Mouse (Mus musculus): ENCODE data around the gene Calm4.
"Not testable (repeated sequence)": the region's sequence is repeated elsewhere in the genome, so short reads cannot be mapped to it uniquely, and the experiment has no call there.

Calm4 gene

GRCm38 (mm10) chr13:3837312-3837807 lies at the start of gene Calm4:
TSS of gene Calm4 (plus strand) at chr13:3837757.
- DNase-seq (ENCODE audit: low spot score), result not testable (repeated sequence)

DNA sequence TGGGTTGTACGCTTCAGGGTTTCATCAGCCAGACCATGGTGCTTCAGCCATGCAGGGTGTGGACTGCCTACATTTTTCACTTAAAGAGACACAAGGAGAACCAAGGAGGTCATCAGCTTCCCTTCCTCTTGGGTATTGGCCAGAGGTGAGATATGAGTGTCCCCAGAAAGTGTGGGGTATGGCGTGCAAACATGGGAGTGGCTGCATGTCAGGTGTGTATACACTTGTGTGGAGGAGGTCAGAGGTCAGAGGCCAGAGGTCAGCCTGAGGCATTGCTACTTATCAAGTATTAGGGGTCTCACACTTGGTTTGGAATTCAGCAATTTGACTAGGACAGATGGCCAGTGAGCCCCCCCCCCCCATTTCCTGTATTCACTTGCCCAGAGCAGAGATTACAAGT lies 49.0 kb upstream of the Calm4 start:
- DNase-seq (ENCODE audit: low spot score), result no peak

GRCm38 (mm10) chr13:3789531-3789930 lies 48.0 kb upstream of the Calm4 start:
- DNase-seq (ENCODE audit: low spot score), result no peak

DNA sequence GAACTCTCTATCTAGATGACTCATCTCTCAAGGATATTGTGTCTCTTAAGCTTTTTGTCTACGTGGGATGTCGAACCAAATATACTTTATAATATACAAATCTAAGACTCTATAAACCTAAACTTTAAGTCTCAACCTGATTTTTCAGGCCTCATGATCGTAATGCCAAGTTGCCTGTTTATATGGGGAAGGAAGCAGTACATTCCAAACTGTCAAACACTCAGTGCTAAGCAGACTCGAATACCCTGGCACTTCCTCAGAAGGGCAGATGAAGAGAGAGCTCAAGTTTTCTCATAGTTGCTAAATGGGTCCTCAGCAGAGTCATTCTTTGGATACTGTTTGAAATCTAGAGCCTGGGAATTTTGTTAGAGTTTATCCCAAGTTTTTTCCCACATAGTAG lies 40.9 kb upstream of the Calm4 start:
- DNase-seq (ENCODE audit: low spot score), result no peak

- DNase-seq (ENCODE audit: low spot score), result no peak
These were observed 38.8 kb upstream of the Calm4 start for GRCm38 (mm10) chr13:3798751-3799150.

GRCm38 (mm10) chr13:3799386-3799785 lies 38.2 kb upstream of the Calm4 start:
- no peak for DNase-seq (ENCODE audit: low spot score)

GRCm38 (mm10) chr13:3804186-3804585 lies 33.4 kb upstream of the Calm4 start, which contains the start of gene Calml3:
TSS of gene Calml3 (minus strand) at chr13:3804316.
- no peak for DNase-seq (ENCODE audit: low spot score)

GRCm38 (mm10) chr13:3805132-3805531 lies 32.4 kb upstream of the Calm4 start:
- no peak for DNase-seq (ENCODE audit: low spot score)

GRCm38 (mm10) chr13:3805638-3806037 lies 31.9 kb upstream of the Calm4 start:
- no peak for DNase-seq (ENCODE audit: low spot score)

DNA sequence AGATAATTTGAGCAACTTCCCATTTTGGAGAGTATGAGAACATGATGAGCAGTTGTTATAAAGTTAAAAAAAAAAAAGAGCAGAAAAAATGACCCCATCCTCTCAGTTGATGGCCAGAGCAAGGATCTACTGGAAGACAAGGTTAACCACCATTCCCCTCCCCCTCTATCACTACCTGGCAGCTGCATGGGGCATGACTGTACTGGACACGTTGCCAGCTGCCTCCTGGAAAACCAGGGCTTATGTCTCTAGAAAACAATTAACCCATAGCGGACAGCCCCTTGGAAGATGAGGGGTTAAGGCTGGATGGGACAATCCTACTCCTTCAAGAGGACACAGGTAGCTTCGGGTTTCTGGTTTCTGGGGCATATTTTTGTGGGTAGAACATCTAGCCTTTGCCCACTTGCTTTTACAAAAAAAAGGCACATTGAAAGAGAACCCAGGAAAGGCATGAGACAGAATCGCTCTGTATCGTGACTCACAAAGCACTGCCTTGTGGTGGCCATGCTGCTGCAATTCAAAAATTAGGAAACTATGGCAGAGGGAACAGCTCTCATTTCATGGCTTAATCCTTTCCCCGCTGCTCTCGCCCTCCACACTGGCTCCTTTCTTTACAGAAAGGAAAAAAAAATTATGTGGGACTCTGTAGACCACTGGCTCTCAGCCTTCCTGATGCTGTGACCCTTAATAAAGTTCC lies 30.3 kb upstream of the Calm4 start:
- DNase-seq (ENCODE audit: low spot score), result no peak

GRCm38 (mm10) chr13:3818012-3818739 lies 19.4 kb upstream of the Calm4 start:
- no peak for DNase-seq (ENCODE audit: low spot score)

DNA sequence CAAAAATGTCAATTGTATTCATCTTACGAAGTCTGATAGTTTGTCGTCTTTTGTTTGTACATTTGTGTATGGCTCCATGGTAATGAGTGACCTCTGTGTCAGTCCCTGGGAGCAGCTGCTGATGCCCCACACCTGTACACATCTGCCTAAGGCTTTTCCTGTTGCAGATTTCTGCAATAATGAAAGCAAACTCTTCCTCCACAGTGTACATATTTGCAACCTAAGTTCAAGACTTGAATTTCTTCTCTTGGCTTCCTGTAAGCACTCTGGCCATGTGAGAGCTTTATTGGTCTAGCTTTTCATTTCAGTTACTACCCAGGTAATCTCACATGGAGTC lies 18.8 kb upstream of the Calm4 start:
- DNase-seq (ENCODE audit: low spot score), result no peak

DNA sequence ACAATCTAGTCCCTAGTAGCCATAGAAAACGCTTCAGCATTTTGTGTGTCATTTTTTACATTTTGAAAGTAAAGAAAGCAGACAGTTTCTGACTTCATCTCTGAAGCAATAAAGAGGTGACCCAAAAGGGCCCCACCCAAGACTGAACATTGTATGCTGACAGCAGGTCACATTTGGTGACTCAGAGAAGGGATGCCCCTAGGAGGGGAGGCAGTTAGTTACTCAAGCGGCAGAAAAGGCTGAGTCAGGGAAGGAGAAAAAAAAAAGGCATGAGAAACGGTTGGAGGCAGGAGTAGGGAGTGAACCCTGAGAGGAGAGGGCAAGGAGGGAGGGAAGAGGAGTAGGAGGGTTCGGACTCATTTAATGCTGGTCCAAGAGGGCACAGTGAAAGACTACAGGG lies 15.5 kb upstream of the Calm4 start:
- no peak for DNase-seq (ENCODE audit: low spot score)

DNA sequence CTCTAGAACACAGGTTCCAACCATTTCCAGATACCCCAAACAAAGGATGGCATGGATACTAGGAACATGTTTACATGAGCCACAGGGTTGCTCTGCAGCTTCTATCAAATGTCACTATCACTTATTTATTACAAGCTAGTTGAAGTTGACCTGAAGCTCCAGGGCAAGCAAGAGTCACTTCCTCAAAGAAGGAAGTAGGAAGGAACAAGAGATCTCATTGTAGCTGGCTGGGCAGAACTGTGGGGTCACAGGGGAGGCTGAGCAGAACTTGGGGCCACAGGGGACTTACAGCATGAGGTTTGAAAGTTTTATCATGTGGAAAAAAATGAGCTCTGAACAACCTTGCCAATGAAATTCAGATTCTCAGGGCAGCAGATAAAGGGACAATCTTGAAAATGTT lies 11.8 kb upstream of the Calm4 start:
- DNase-seq (ENCODE audit: low spot score), result no peak

DNA sequence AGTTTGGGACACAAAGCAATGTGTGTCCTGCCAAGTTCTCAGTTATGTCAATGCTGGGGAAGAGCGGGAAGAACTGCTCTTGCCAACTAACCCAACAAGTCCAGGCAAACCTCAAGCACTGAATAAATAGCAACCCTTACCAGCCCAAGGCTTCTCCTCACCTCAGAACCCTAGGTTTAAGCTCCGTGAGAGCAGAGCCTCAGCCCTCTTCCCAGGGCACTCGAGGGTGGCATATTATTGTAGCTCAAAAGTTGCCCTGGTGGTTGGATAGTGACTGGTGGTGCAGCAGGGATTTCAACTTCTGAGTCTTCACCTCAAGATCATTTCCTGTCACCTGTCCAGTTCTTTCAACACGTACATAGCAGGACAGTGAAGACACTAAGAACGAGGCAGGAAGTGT lies 6.0 kb upstream of the Calm4 start:
- DNase-seq (ENCODE audit: low spot score), result no peak

DNA sequence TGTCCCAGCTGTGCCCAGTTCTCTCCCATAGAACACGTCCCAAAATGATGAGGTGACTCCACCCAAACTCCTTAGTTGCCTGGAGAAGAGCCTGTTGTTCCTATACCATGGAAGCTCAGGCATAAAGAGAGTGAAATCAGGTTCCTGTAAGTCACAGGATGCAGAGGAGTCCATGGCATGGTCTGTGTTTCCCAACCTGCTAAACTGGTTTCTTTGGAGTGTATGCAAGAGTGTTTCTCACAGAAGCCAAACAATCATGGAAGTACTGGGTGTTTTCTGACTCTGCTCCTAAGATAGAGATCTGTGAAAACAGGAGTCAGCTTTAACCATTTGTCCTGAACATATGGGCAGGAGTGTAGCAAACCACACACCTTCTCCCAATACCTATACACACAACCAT lies 5.6 kb upstream of the Calm4 start:
- DNase-seq (ENCODE audit: low spot score), result no peak

DNA sequence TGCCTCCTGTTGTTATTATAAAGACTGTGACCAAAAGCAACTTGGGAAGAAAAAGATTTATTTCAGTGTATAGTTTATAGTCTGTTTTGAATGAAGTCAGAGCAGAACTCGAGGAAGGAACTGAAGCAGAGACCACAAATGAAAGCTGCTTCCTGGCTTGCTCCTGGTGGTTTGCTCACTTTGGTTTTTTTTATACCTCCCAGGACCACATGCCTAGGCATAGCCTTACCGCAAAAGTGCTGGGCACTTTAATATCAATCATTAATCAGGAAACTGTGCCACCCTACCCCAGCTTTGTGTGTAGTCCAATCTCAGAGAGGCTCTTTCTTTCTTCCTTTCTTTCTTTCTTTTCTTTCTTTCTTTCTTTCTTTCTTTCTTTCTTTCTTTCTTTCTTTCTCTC lies 5.1 kb upstream of the Calm4 start:
- no peak for DNase-seq (ENCODE audit: low spot score)

DNA sequence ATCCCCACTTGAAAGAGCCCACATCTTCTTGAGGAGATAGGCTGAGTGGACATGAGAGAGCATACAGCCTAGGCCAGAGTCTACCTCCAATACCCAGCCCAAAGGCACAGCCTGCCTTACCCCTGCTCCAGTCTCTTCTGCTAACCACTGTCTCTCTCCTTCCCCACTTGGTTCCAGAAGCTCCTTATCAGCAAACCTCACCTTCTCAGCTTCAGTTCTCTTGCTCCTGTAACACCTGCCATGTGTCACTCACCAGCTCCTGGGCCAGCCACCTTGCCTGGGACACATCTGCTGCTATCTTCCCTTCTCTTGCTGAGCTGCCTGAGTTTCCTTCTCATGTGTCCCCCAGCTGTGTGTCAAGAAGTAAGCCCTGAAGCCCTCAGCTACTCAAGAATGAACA lies 3.9 kb upstream of the Calm4 start:
- not testable (repeated sequence) for DNase-seq (ENCODE audit: low spot score)

DNA sequence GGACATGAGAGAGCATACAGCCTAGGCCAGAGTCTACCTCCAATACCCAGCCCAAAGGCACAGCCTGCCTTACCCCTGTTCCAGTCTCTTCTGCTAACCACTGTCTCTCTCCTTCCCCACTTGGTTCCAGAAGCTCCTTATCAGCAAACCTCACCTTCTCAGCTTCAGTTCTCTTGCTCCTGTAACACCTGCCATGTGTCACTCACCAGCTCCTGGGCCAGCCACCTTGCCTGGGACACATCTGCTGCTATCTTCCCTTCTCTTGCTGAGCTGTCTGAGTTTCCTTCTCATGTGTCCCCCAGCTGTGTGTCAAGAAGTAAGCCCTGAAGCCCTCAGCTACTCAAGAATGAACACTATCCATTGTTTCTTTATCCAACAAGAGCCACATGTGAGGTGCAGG lies 3.1 kb downstream of the Calm4 start:
- DNase-seq (ENCODE audit: low spot score), result not testable (repeated sequence)

- no peak for DNase-seq (ENCODE audit: low spot score)
These were observed 12.8 kb downstream of the Calm4 start for GRCm38 (mm10) chr13:3850330-3850729.

GRCm38 (mm10) chr13:3853648-3854333 lies 16.2 kb downstream of the Calm4 start, which contains the start of gene Calm5:
TSS of gene Calm5 (plus strand) at chr13:3854173.
- not testable (repeated sequence) for DNase-seq (ENCODE audit: low spot score)

- no peak for DNase-seq (ENCODE audit: low spot score)
These were observed 17.3 kb downstream of the Calm4 start for GRCm38 (mm10) chr13:3854856-3855255.

GRCm38 (mm10) chr13:3856252-3856651 lies 18.7 kb downstream of the Calm4 start:
- no peak for DNase-seq (ENCODE audit: low spot score)

Measured in ovary, postnatal 36 days (tissue).